Mouse (Mus musculus): ENCODE results near the gene Crybg2.

DNA sequence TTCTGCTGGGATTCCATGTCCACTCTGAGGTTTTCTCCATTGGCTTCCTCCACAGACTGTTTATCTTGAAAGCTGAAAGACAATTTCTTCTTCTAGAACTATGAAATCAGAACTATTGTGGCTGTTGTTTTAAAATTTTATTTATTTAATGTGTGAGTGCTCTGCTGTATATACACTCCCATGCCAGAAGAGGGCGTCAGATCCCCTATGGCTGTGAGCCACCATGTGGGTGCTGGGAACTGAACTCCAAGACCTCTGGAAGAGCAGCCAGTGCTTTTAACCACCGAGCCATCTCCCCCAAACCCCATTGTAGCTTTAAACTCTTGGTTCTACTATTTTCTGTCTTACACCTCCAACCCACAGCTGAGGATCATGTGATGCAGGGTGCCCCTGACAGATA is 78.2 kb downstream of the Crybg2 start:
- TF ChIP-seq CTCF (IDR thresholded peaks at IDR 0.05; ENCODE audit: low read depth) (peak; percentile 42), EP300 (IDR thresholded peaks at IDR 0.05; ENCODE audit: low read depth) (no peak)
